Mouse (Mus musculus): ENCODE results near the gene Lgmn.

- no peak for TF ChIP-seq POLR2A (IDR thresholded peaks at IDR 0.05; ENCODE audit: extremely low read depth, insufficient read depth, low read length)
- TF ChIP-seq CTCF (IDR thresholded peaks at IDR 0.05; ENCODE audit: extremely low read depth, insufficient read depth, low read length), result no peak
These were observed 91.2 kb downstream of the Lgmn start for GRCm38 (mm10) chr12:102348447-102348846.

Data from cortical plate, adult 2 months (tissue).